In genomic region chr5:118050743-118051142, GRCm38 (mm10) we compare ENCODE assay signal across 21 mouse cellular contexts. TPM values are rescaled to one million over a fixed set of nuclear protein-coding genes. Genes with fewer than 3 reads are reported as not detected.
DNase-seq lines count a peak whose midpoint lies in the region; ATAC-seq and TF ChIP-seq lines count a peak whose summit lies in the region.
"Had no signal": no experiment of that assay in that cellular context is flagged by ENCODE, and none has a peak within 500 bp of the region (broad histone marks: within the 10 kb centered on the region; RNA-seq: fewer than 3 reads in every experiment).

No protein-coding gene starts in this region.

- no peak overlapping the region for H3K9ac ChIP-seq in midbrain, embryonic 14.5 days (replicated peaks; ENCODE audit: low read length)
- H3K9ac ChIP-seq: forebrain, embryonic 13.5 days; heart, embryonic 12.5 days; hindbrain, embryonic 15.5 days had no signal

- no peak for TF ChIP-seq CTCF in bone marrow, adult 2 months (IDR thresholded peaks at IDR 0.05; ENCODE audit: control insufficient read depth, insufficient read depth, low read length)

- 39% methylated on average over 4 of the region's 4 CpGs for WGBS in bone marrow, adult 2 months
- 85% methylated on average over 4 of the region's 4 CpGs for WGBS in midbrain, embryonic 14.5 days

- no peak overlapping the region for H3K4me3 ChIP-seq in bone marrow, adult 2 months (replicated peaks; ENCODE audit: control insufficient read depth, low read depth, low read length)
- H3K4me3 ChIP-seq in midbrain, embryonic 14.5 days (replicated peaks; ENCODE audit: low read depth, low read length), result no peak overlapping the region
- H3K4me3 ChIP-seq: embryonic facial prominence, embryonic 10.5 days; forebrain, embryonic 13.5 days; heart, adult 2 months; heart, embryonic 12.5 days; hindbrain, embryonic 15.5 days had no signal

- H3K9me3 ChIP-seq in midbrain, embryonic 14.5 days (ENCODE audit: control insufficient read depth, low read length), result no peaks in the 10 kb centered on the region
- H3K9me3 ChIP-seq: embryonic facial prominence, embryonic 10.5 days; hindbrain, embryonic 15.5 days had no signal

- peak; percentile 25 for ATAC-seq in CD4-positive, CD25-positive, alpha-beta regulatory T cell, adult 4 months
- ATAC-seq in megakaryocyte, adult 5-6 weeks (ENCODE audit: poor library complexity, severe bottlenecking), result peak; percentile 37
- no peak for ATAC-seq in midbrain, embryonic 14.5 days (ENCODE audit: low FRiP score, low TSS enrichment)
- ATAC-seq: forebrain, embryonic 13.5 days had no signal

- no peaks in the 10 kb centered on the region for H3K36me3 ChIP-seq in midbrain, embryonic 14.5 days (ENCODE audit: control insufficient read depth, insufficient read depth, low read length)
- H3K36me3 ChIP-seq: embryonic facial prominence, embryonic 10.5 days; heart, embryonic 12.5 days; hindbrain, embryonic 15.5 days had no signal

- TF ChIP-seq POLR2A in bone marrow, adult 2 months (IDR thresholded peaks at IDR 0.05; ENCODE audit: borderline replicate concordance, control insufficient read depth, low read depth, low read length), result no peak

- H3K4me2 ChIP-seq in midbrain, embryonic 14.5 days (ENCODE audit: low read length), result no peak overlapping the region
- H3K4me2 ChIP-seq: forebrain, embryonic 13.5 days; heart, embryonic 12.5 days; hindbrain, embryonic 15.5 days had no signal

- peak overlapping the region; percentile 28; the same call in 1 of the 2 replicates for H3K27ac ChIP-seq in bone marrow, adult 2 months (ENCODE audit: control insufficient read depth, insufficient read depth, low read depth, low read length, poor library complexity)
- no peak overlapping the region for H3K27ac ChIP-seq in midbrain, embryonic 14.5 days (replicated peaks; ENCODE audit: low read depth, low read length)
- H3K27ac ChIP-seq: embryonic facial prominence, embryonic 10.5 days; forebrain, embryonic 13.5 days; heart, adult 2 months; hindbrain, embryonic 15.5 days had no signal

- no peaks in the 10 kb centered on the region for H3K27me3 ChIP-seq in midbrain, embryonic 14.5 days (ENCODE audit: control insufficient read depth, insufficient read depth, low read length)
- H3K27me3 ChIP-seq: forebrain, embryonic 13.5 days; heart, embryonic 12.5 days; hindbrain, embryonic 15.5 days had no signal

- H3K4me1 ChIP-seq in bone marrow, adult 2 months (ENCODE audit: control insufficient read depth, insufficient read depth, low read length), result peaks cover 10% of the 10 kb centered on the region
- H3K4me1 ChIP-seq in midbrain, embryonic 14.5 days (ENCODE audit: control insufficient read depth, insufficient read depth, low read length), result no peaks in the 10 kb centered on the region
- H3K4me1 ChIP-seq: embryonic facial prominence, embryonic 10.5 days; forebrain, embryonic 13.5 days; hindbrain, embryonic 15.5 days had no signal

- DNase-seq in 416B (ENCODE audit: low read depth), result peak; percentile 89
- DNase-seq in layer of hippocampus, adult 18-20 months (ENCODE audit: low spot score in 2 of 2), result no peak
- DNase-seq in midbrain, embryonic 14.5 days, result no peak
- no peak for DNase-seq in cerebellum, adult 8-10 months
- DNase-seq: adrenal gland, adult 8-10 months; adrenal gland, postnatal 36 days; B cell, adult 2 months; cerebellum, adult 11 months; cerebellum, adult 9-11 months; cerebellum, postnatal 36 days; gastrocnemius, postnatal 14 days; heart, adult 2 months; heart, postnatal 36 days; kidney, adult 11 months had no signal

RNA-seq across cellular contexts. Expression of gene Tesc, which starts 23.2 kb away (rescaled TPM):
- 1 to 10 TPM; 2.9 to 7.7 TPM for polyA plus RNA-seq in CD4-positive, CD25-positive, alpha-beta regulatory T cell, adult 4 months (2017; shearing (Covaris generic))
- 18.3 and 21.8 TPM in 2 replicates for polyA plus RNA-seq in bone marrow, adult 2 months (2011; ENCODE audit: insufficient read depth, insufficient read length, low replicate concordance, missing spikeins)
- total RNA-seq in megakaryocyte, adult 5-6 weeks (2015), result 1.8 and 4.2 TPM in 2 replicates
- total RNA-seq in megakaryocyte, adult 5-6 weeks (2017), result 2.2 and 2.4 TPM in 2 replicates
- 10 to 100 TPM; 92.6 to 94.2 TPM for total RNA-seq in layer of hippocampus, adult 18-20 months (2021)
- 4.4 and 4.9 TPM in 2 replicates for polyA plus RNA-seq in midbrain, embryonic 14.5 days (2014; fragmentation: Nextera tagmentation; extraction: Ambion mirVana)
